Mouse (Mus musculus) testis, adult 2 months (tissue): ENCODE measurements around the gene Ccr1l1. TPM values are rescaled to one million over a fixed set of nuclear protein-coding genes. Genes with fewer than 3 reads are reported as not detected.
"Not testable (repeated sequence)": the region's sequence is repeated elsewhere in the genome, so short reads cannot be mapped to it uniquely, and the experiment has no call there.

ENCODE experiments used
- H3K27ac ChIP-seq: fragments of 200-500 bp; 2 replicates; pipeline ENCODE4 v1.5.1; 2012; ENCODE audit warnings: low read depth, low read length; ENCODE audit not compliant: control insufficient read depth, insufficient read depth
- H3K27me3 ChIP-seq: fragments of 200-500 bp; 2 replicates; pipeline ENCODE4 v1.6.1; 2012; ENCODE audit warnings: mild to moderate bottlenecking, low read length, moderate library complexity; ENCODE audit not compliant: control insufficient read depth, insufficient read depth
- H3K36me3 ChIP-seq: fragments of 200-500 bp; 2 replicates; pipeline ENCODE4 v1.6.1; 2012; ENCODE audit warnings: mild to moderate bottlenecking, low read length; ENCODE audit not compliant: control insufficient read depth, insufficient read depth
- H3K4me1 ChIP-seq: fragments of 200-500 bp; 2 replicates; pipeline ENCODE4 v1.6.1; 2012; ENCODE audit warnings: low read length; ENCODE audit not compliant: control insufficient read depth, insufficient read depth
- H3K4me3 ChIP-seq: fragments of 200-500 bp; 2 replicates; pipeline ENCODE4 v1.5.1; 2012; ENCODE audit warnings: low read depth, mild to moderate bottlenecking, low read length, moderate library complexity, mixed read lengths; ENCODE audit not compliant: control insufficient read depth
- CTCF ChIP-seq: fragments of 200-500 bp; IDR thresholded peaks from 2 replicates; pipeline ENCODE4 v1.5.1; 2012; ENCODE audit warnings: low read depth, mild to moderate bottlenecking, inconsistent platforms, low read length, moderate library complexity; ENCODE audit not compliant: control insufficient read depth, insufficient read depth, insufficient replicate concordance
- POLR2A ChIP-seq: fragments of 200-500 bp; IDR thresholded peaks from 2 replicates; pipeline ENCODE4 v1.6.1; 2012; ENCODE audit warnings: low read depth, mild to moderate bottlenecking, inconsistent platforms, low read length, moderate library complexity; ENCODE audit not compliant: control insufficient read depth
- polyA plus RNA-seq: library from polyadenylated mRNA; depleted of rRNA; stranded (reverse); fragments of >200 nt; gene quantifications from 2 replicates; pipeline ENCODE4 v1.2.3, GENCODE M21; 2012

Gene Ccr1l1
- polyA plus RNA-seq, 1 experiment, result not detected

- Histone ChIP-seq H3K36me3 (no peaks in the 10 kb centered on the region), H3K27me3 (no peaks in the 10 kb centered on the region), H3K27ac (no peak overlapping the region), H3K4me1 (no peaks in the 10 kb centered on the region), H3K4me3 (no peak overlapping the region)
- TF ChIP-seq POLR2A (no peak), CTCF (no peak)
These were observed 21.6 kb upstream of the Ccr1l1 start for GRCm38 (mm10) chr9:123999784-124000183.

- no peaks in the 10 kb centered on the region for H3K27me3 ChIP-seq
- H3K4me1 ChIP-seq, result no peaks in the 10 kb centered on the region
- TF ChIP-seq CTCF (no peak), POLR2A (no peak)
- H3K4me3 ChIP-seq, result no peak overlapping the region
- H3K27ac ChIP-seq, result no peak overlapping the region
- no peaks in the 10 kb centered on the region for H3K36me3 ChIP-seq
These were observed 19.5 kb upstream of the Ccr1l1 start for GRCm38 (mm10) chr9:123997719-123998118.

- TF ChIP-seq CTCF (no peak), POLR2A (no peak)
- H3K27ac ChIP-seq, result no peak overlapping the region
- no peaks in the 10 kb centered on the region for H3K27me3 ChIP-seq
- H3K4me1 ChIP-seq, result no peaks in the 10 kb centered on the region
- H3K36me3 ChIP-seq, result no peaks in the 10 kb centered on the region
- H3K4me3 ChIP-seq, result no peak overlapping the region
These were observed 13.2 kb upstream of the Ccr1l1 start for GRCm38 (mm10) chr9:123991312-123991906.

GRCm38 (mm10) chr9:123989671-123990070 is 11.5 kb upstream of the Ccr1l1 start:
- H3K27ac ChIP-seq, result no peak overlapping the region

GRCm38 (mm10) chr9:123986217-123986616 is 8.0 kb upstream of the Ccr1l1 start:
- Histone ChIP-seq H3K27me3 (no peaks in the 10 kb centered on the region), H3K27ac (no peak overlapping the region), H3K36me3 (no peaks in the 10 kb centered on the region), H3K4me3 (no peak overlapping the region), H3K4me1 (no peaks in the 10 kb centered on the region)
- no peak for TF ChIP-seq POLR2A
- TF ChIP-seq CTCF, result no peak

More at GRCm38 (mm10) chr9:123989671-123990070, 11.5 kb upstream of the Ccr1l1 start:
- TF ChIP-seq CTCF (no peak), POLR2A (no peak)
- Histone ChIP-seq H3K36me3 (no peaks in the 10 kb centered on the region), H3K4me3 (no peak overlapping the region), H3K4me1 (no peaks in the 10 kb centered on the region), H3K27me3 (no peaks in the 10 kb centered on the region)

- no peak overlapping the region for H3K27ac ChIP-seq
- H3K4me1 ChIP-seq, result no peaks in the 10 kb centered on the region
- no peak overlapping the region for H3K4me3 ChIP-seq
- no peak for TF ChIP-seq POLR2A
- H3K36me3 ChIP-seq, result no peaks in the 10 kb centered on the region
- H3K27me3 ChIP-seq, result no peaks in the 10 kb centered on the region
These were observed 6.7 kb upstream of the Ccr1l1 start for GRCm38 (mm10) chr9:123984943-123985342.

- H3K27ac ChIP-seq, result no peak overlapping the region
- H3K4me1 ChIP-seq, result no peaks in the 10 kb centered on the region
- no peak overlapping the region for H3K4me3 ChIP-seq
- H3K36me3 ChIP-seq, result no peaks in the 10 kb centered on the region
- no peaks in the 10 kb centered on the region for H3K27me3 ChIP-seq
- no peak for TF ChIP-seq CTCF
- TF ChIP-seq POLR2A, result no peak
These were observed 4.5 kb upstream of the Ccr1l1 start for GRCm38 (mm10) chr9:123982720-123983119.

GRCm38 (mm10) chr9:123981909-123982308 is 3.7 kb upstream of the Ccr1l1 start:
- no peak overlapping the region for H3K4me3 ChIP-seq
- H3K36me3 ChIP-seq, result no peaks in the 10 kb centered on the region
- H3K27ac ChIP-seq, result no peak overlapping the region
- no peaks in the 10 kb centered on the region for H3K27me3 ChIP-seq
- TF ChIP-seq POLR2A (no peak), CTCF (no peak)
- no peaks in the 10 kb centered on the region for H3K4me1 ChIP-seq

- H3K36me3 ChIP-seq, H3K4me1 ChIP-seq, H3K27me3 ChIP-seq, H3K4me3 ChIP-seq, H3K27ac ChIP-seq: not testable (repeated sequence)
These were observed 2.8 kb upstream of the Ccr1l1 start for GRCm38 (mm10) chr9:123980858-123981475.
